Mouse (Mus musculus) heart, adult 18-20 months (tissue): ENCODE measurements around the gene Cpeb2. TPM values are rescaled to one million over a fixed set of nuclear protein-coding genes. Genes with fewer than 3 reads are reported as not detected.

ENCODE experiments used
- DNase-seq, 2 experiments: peaks; one replicate each; pipeline ENCODE4 v3.0.0; 2021 to 2022; ENCODE audit warnings: mixed read lengths in 1 of 2
- total RNA-seq, 2 experiments: library from RNA; stranded (reverse); gene quantifications; 2 replicates each; pipeline ENCODE4 v1.2.3; 2021

Gene Cpeb2
- total RNA-seq, 2 experiments from 2014 or later: 20.6 to 24.8 TPM

- no peak for DNase-seq
These were observed 91.4 kb downstream of the Cpeb2 start for GRCm38 (mm10) chr5:43324311-43324862.

DNA sequence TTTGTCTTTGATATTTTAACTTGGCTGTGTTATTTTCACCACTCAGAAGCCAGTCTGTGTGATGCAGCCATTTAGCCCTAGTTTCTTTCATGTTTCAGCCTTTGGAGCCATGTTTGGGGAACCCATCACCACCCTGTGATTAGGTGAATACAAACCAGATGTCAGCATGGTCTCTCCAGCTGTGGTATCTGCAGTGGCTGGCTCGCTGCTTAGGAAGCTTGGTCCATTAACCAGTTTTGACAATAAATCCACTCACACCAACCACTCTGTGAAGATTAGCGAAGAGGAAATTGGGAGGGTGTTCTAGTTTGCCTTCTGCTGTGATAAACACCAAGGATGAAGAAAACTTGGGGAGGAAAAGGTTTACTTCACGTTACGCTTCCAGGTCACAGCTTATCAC lies 92.6 kb downstream of the Cpeb2 start:
- no peak for DNase-seq

DNA sequence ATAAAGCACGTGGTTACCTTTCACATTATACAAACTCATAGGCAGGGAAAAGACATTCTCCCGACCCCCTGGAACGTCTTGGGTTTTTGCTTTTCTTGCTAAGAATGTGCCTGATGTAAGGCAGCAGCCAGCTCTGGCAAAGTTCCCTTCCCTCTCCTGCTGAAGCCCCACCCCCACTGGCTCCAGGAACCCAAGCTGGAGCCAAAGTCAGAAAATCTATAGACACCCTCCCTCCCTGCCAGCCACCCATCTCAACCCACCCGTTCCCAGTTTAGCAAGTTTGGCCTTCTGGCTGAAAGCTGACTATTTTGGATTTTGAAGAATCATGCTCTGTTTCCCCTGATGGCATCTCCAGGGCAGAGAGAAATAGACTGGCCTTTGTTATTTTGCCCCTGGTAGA lies 95.6 kb downstream of the Cpeb2 start:
- DNase-seq: no peak

- DNase-seq: no peak
These were observed 97.3 kb downstream of the Cpeb2 start for GRCm38 (mm10) chr5:43330260-43330659.

GRCm38 (mm10) chr5:43334469-43334868 lies 101.5 kb downstream of the Cpeb2 start:
- no peak for DNase-seq

- DNase-seq: no peak
These were observed 104.2 kb downstream of the Cpeb2 start for GRCm38 (mm10) chr5:43337212-43337611.

GRCm38 (mm10) chr5:43338771-43339475 lies 106.0 kb downstream of the Cpeb2 start:
- no peak for DNase-seq
